Mouse (Mus musculus) brain, embryonic 14.5 days (tissue): ENCODE results near the gene Pdzk1.

Experiments used
- CTCF ChIP-seq: fragments of 200-500 bp; IDR thresholded peaks from 2 replicates; pipeline ENCODE4 v1.5.1; 2012; ENCODE audit warnings: inconsistent platforms, mild to moderate bottlenecking, moderate library complexity, borderline replicate concordance; ENCODE audit not compliant: insufficient read depth, insufficient read length; ENCODE audit errors: extremely low read depth
- POLR2A ChIP-seq: fragments of 200-500 bp; IDR thresholded peaks from 2 replicates; pipeline ENCODE4 v1.6.1; 2012; ENCODE audit warnings: mild to moderate bottlenecking, inconsistent platforms, borderline replicate concordance; ENCODE audit not compliant: poor library complexity, insufficient read depth, insufficient read length, severe bottlenecking; ENCODE audit errors: extremely low read depth

DNA sequence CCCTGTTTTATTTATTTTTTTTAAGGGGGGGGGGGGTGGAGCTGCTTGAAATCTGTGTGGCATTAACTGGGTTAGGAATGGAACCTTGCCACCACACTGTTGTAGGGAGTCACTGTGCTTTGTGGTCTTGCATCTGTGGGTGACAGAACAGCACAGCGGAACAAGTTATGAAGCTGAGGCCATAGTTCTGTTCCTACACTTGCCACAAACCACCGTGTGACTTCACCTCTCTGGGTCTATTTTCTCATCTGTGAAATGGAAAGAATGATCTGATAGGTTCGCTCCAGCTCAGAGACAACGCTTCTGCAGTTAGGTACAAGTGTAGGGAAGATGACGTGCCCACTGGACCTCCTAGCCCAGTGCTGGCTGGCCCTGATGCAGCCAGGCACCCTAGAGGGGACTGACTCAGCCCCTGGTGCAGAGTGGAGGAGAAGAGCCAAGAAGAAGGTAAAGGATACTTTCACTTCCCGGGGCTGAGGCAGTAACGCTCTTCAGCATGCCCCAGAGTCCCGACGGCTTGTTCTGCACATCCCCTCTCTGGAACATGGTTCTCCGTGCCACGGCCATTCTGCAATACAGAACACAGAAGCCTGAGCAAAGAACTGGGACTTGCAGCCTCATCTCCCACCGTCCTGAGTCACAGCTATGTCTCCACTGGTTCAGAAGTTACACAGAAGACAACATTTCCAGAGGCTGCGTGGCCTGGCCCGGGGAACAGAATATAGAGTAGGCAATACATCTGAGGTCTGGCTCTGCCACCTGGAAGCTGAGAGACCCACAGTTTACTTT lies 53.2 kb downstream of the Pdzk1 start:
- TF ChIP-seq CTCF, result no peak
- no peak for TF ChIP-seq POLR2A
